Mouse (Mus musculus) heart, postnatal 0 days (tissue): Measurements from ENCODE around the gene Slc24a4.

Source experiments
- CTCF ChIP-seq: IDR thresholded peaks from 2 replicates; pipeline ENCODE4 v1.5.1; 2016; ENCODE audit warnings: antibody characterized with exemption, control low read depth, low read depth
- EP300 ChIP-seq: IDR thresholded peaks from 2 replicates; pipeline ENCODE4 v1.6.1; 2016; ENCODE audit warnings: antibody characterized with exemption, low read depth

GRCm38 (mm10) chr12:102180371-102181074, 52.0 kb downstream of the Slc24a4 start:
- TF ChIP-seq CTCF (no peak), EP300 (no peak)
